Mouse (Mus musculus): Measurements from ENCODE around the gene Nme9. TPM values are rescaled to one million over a fixed set of nuclear protein-coding genes. Genes with fewer than 3 reads are reported as not detected.

Gene Nme9
- polyA plus RNA-seq, 1 experiment from 2014 or later, result not detected

DNA sequence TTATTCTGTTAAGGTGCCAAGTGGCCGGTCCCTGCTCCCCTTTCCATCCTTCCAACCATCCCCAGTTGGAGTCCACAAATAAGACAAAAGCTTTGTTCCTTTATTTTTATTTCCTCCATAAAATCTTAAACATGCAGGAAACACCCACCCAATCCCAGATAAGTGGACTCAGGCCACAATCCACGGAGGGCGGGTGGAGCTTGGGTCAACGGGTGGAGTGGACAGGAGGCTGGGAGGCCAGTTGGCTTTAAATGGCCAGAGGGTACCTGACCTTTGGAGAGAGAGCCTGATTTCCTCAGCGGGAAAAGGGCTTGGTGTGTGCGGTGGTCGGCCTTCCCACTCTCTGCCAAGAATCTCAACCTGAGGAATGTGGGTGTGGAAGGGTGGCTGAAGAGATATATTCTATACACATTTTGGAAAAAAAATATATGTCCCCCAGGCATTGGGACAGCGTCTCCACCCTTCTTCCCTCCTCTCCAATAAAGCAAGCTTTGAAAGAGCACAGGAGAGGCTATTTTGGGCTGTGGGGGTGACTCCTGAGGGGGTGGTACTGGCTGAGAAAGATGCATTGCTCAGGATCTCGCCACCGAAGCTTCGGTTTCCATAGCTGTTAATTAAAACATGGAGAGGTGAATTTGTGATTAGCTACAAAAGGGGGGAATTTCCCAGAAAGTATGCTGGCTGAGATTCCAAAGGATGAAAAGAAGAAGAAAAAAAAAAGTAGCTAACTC is 22.5 kb upstream of the Nme9 start:
- H3K27me3 ChIP-seq (replicated peaks; ENCODE audit: low read depth, poor library complexity, severe bottlenecking), result peaks cover under 1% of the 10 kb centered on the region
- 70% methylated on average over 11 of the region's 11 CpGs for WGBS
- no peaks in the 10 kb centered on the region for H3K36me3 ChIP-seq (replicated peaks)
- no peak overlapping the region for H3K4me3 ChIP-seq
- no peak for DNase-seq (ENCODE audit: low spot score)
- no peak overlapping the region for H3K27ac ChIP-seq (replicated peaks)
- H3K9me3 ChIP-seq, result no peaks in the 10 kb centered on the region
- H3K4me1 ChIP-seq, result peaks cover 23% of the 10 kb centered on the region

DNA sequence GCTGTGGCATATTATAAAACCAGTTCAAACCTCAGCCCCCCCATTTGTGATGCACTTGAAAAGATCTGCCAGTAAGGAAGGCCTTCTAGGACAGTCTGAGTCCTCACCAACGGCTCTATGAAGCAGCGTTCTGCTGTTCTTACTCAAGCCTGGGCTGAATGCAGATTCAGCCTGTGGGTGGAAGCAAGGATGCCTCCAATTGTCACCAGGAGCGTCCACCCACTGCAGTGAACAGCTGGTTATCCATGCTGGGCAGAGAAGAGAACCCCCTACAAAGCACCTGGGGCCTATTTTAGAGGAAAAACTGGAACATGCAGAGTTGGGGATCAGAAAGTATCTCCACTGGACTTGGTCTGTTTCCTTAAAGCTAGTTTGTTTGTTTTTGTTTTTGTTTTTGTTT is 21.4 kb upstream of the Nme9 start:
- H3K9me3 ChIP-seq, result no peaks in the 10 kb centered on the region
- no peak overlapping the region for H3K4me3 ChIP-seq
- peaks cover 22% of the 10 kb centered on the region for H3K4me1 ChIP-seq
- no peak for DNase-seq (ENCODE audit: low spot score)
- H3K36me3 ChIP-seq (replicated peaks), result no peaks in the 10 kb centered on the region
- 83% methylated on average over 3 of the region's 3 CpGs for WGBS
- no peak overlapping the region for H3K27ac ChIP-seq (replicated peaks)
- H3K27me3 ChIP-seq (replicated peaks; ENCODE audit: low read depth, poor library complexity, severe bottlenecking), result peaks cover 10% of the 10 kb centered on the region

DNA sequence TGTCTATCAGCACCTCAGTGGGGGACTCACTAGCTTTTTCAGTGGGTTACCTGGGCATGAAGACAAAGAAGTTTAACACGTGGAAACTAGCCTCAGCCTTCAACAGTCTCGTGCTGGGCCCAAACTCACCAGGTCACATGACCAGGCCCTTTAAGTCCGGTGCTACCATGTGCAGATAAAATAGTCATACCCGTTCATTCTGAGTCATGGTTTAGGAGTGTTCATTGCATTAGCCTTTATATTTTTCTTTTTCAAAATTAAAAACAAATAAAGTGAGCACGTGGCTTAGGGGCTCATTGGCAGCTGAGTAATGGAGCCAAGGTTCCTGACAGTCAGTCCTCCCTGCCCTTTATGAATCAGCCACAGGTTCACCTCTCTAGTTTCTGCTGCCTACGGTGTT is 20.5 kb upstream of the Nme9 start:
- H3K27me3 ChIP-seq (replicated peaks; ENCODE audit: low read depth, poor library complexity, severe bottlenecking), result peaks cover 20% of the 10 kb centered on the region
- no peak for DNase-seq (ENCODE audit: low spot score)
- no peak overlapping the region for H3K4me3 ChIP-seq
- 86% methylated on average over 6 of the region's 6 CpGs for WGBS
- H3K36me3 ChIP-seq (replicated peaks), result no peaks in the 10 kb centered on the region
- no peak overlapping the region for H3K27ac ChIP-seq (replicated peaks)
- H3K9me3 ChIP-seq, result no peaks in the 10 kb centered on the region
- H3K4me1 ChIP-seq, result peaks cover 22% of the 10 kb centered on the region

DNA sequence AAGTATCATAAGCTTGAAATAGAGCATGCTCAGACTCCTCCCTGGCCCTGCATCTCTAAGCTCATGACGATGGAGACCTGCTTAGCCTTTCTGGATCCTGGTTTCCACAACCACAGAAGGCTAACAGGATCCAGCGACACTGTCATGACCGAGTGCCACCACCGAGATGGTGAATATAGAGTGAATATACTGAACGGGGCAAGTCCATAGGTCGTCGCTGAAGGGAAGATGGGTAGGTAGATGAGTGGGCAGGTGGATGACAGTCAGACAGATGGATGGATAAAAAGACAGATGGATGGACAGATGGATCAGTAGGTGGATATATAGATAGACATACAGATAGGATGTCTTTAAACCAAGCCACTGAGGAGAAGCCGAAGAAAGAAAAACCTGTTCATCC is 19.9 kb upstream of the Nme9 start:
- 90% methylated on average over 8 of the region's 8 CpGs for WGBS
- Histone ChIP-seq H3K4me1 (peaks cover 25% of the 10 kb centered on the region), H3K27me3 (replicated peaks; ENCODE audit: low read depth, poor library complexity, severe bottlenecking) (peaks cover 23% of the 10 kb centered on the region), H3K27ac (replicated peaks) (no peak overlapping the region), H3K9me3 (no peaks in the 10 kb centered on the region), H3K4me3 (no peak overlapping the region), H3K36me3 (replicated peaks) (no peaks in the 10 kb centered on the region)
- no peak for DNase-seq (ENCODE audit: low spot score)

DNA sequence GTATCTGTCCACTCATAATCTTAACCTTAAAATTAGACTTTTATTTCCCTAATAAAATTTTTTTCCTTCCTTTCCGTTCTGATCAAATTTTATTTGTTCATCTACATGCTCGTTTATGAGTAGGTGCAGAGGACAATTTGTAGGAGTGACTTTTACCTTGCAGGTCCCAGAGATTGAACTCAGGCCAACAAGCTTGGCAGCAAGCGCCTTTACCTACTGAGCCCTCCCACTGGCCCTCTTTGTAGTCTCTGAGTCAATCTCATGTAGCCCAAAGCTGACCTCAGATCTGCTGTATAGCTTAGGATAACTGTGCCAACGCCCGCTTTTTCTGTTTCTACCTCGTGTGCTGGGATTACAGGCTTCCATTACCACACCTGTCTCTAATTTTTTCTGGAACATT is 19.3 kb upstream of the Nme9 start:
- Histone ChIP-seq H3K27ac (replicated peaks) (no peak overlapping the region), H3K4me3 (no peak overlapping the region), H3K36me3 (replicated peaks) (no peaks in the 10 kb centered on the region), H3K27me3 (replicated peaks; ENCODE audit: low read depth, poor library complexity, severe bottlenecking) (peaks cover 26% of the 10 kb centered on the region), H3K9me3 (no peaks in the 10 kb centered on the region), H3K4me1 (peaks cover 25% of the 10 kb centered on the region)
- 89% methylated on average over 6 of the region's 6 CpGs for WGBS
- no peak for DNase-seq (ENCODE audit: low spot score)

DNA sequence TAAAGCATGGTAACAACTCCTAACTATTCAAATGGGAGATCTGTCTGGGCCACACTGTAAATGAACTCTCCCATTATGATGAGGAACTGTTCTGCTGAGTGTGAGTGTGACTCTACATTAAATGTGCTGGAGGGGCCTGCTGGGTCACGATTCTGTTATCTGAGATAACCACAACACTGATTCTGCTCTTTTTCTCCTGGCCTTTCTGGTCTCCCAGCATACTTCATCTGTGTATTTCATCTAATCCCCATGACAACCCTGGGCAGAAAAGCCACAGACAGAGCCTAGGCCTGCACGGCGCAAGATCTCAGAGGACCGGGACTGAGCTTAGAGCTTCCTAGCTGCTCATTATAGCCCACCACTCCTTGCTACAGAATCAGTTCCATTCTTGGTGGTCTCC is 18.8 kb upstream of the Nme9 start:
- peaks cover 29% of the 10 kb centered on the region for H3K4me1 ChIP-seq
- peaks cover 32% of the 10 kb centered on the region for H3K27me3 ChIP-seq (replicated peaks; ENCODE audit: low read depth, poor library complexity, severe bottlenecking)
- WGBS, result 91% methylated on average over 4 of the region's 4 CpGs
- no peak overlapping the region for H3K4me3 ChIP-seq
- no peak for DNase-seq (ENCODE audit: low spot score)
- H3K36me3 ChIP-seq (replicated peaks), result no peaks in the 10 kb centered on the region
- no peak overlapping the region for H3K27ac ChIP-seq (replicated peaks)
- H3K9me3 ChIP-seq, result no peaks in the 10 kb centered on the region

DNA sequence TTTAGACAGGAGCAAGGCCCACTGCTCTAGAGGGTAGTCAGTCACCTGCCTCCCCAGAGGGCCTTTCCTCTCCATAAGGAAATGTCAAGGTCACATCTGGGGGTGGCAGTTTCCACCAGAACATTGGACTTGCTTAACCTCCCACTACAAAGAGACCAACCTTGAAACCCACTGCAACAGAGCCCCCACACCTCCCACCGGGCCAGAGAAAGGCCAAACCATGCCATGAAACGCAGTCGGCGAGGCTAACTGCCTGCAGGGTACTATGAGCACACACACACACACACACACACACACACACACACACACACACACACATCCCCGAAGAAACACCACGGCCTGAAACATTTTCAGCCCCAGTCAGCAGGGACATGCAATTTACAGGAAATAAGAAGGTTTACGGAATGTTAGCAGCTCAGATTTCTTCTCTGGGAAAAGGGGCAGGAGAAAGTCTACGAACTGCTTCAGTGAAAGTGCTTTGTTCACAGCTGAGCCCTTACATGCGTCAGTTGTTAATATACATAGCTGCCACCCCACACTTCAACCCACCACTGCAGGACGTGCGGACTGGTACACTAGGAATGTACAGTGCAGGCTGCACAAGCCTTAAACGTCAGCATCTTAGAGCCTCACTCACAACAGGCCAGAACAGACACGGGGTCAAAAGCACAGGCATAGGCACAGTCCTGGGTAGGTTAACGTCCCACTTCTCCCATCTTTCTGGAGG is 16.2 kb upstream of the Nme9 start:
- H3K27ac ChIP-seq (replicated peaks), result peak overlapping the region; percentile 86
- WGBS, result 31% methylated on average over 14 of the region's 14 CpGs
- H3K4me3 ChIP-seq, result peak overlapping the region; percentile 73
- H3K27me3 ChIP-seq (replicated peaks; ENCODE audit: low read depth, poor library complexity, severe bottlenecking), result peaks cover 53% of the 10 kb centered on the region
- H3K9me3 ChIP-seq, result no peaks in the 10 kb centered on the region
- H3K4me1 ChIP-seq, result peaks cover 26% of the 10 kb centered on the region
- H3K36me3 ChIP-seq (replicated peaks), result no peaks in the 10 kb centered on the region
- peak; percentile 61 for DNase-seq (ENCODE audit: low spot score)

DNA sequence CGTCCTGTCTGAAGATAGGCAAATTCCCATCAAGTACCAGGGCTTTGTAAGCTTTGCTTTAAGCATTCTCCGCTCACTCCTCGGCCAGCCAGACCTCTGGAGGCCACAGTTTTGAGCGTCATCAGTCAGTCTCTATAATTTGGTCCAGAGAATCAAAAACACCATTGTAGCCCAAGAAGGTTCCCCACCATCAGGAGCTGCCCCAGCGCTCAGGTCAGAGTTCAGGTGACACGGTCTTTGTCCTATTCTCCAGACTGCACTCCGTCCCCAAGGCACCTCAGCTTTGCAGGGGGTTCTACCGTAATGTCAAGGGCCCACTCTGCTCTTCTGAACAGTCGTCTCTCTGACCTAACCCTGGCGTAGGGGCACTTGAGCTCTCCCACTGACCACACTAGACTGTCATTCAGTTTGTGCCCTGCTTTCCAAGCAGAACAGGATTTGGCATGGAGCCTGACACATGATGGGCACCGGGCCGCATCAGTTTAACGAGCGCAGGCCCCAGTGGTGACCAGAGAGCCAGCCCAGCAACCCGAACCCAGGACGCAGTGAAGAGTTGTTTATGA is 15.6 kb upstream of the Nme9 start:
- Histone ChIP-seq H3K36me3 (replicated peaks) (no peaks in the 10 kb centered on the region), H3K4me1 (peaks cover 26% of the 10 kb centered on the region), H3K9me3 (no peaks in the 10 kb centered on the region), H3K27me3 (replicated peaks; ENCODE audit: low read depth, poor library complexity, severe bottlenecking) (peaks cover 53% of the 10 kb centered on the region), H3K27ac (replicated peaks) (peak overlapping the region; percentile 86), H3K4me3 (peak overlapping the region; percentile 73)
- 12% methylated on average over 16 of the region's 16 CpGs for WGBS
- DNase-seq (ENCODE audit: low spot score), result no peak

DNA sequence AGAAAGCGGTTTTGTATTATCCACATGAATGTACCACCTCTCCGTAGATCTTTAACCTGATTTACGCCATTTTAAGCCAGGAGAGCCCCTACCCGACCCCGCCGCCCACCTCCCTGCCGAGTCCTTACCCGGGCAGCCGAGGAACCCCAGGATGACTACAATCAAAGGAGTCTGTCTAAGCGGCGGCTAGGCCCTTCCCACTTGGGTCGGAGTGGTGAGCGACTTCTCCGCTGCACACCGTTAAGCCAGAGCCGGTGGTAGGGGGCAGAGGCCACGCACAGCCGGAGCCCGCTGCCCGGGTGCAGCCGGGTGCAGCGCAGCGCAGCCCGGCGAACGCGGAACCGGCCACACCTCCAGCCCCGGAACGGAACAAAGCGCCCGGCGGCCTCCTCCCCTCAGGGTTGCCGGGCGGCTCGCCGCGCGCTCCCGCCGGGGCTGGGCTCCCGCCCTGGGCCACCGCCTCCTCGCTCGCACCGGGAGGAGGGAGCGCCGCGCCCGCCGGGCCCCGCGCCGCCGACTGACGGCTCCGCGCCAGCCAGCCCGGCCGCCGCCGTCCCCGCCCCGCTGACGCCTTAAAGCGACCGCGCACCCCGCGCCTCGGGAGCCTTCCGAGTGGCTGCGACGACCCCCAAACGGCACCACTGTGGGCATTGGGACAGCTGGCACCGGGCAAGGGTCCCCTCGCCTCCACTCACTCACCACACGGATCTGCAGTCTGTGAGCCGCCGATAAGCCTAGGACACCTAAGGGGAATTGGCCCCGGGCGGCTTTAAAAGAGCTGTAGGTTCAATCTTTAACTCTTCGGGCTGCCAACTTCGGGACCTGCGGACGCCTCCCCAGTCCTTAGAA is 14.9 kb upstream of the Nme9 start:
- DNase-seq (ENCODE audit: low spot score), result peak; percentile 75
- peaks cover 53% of the 10 kb centered on the region for H3K27me3 ChIP-seq (replicated peaks; ENCODE audit: low read depth, poor library complexity, severe bottlenecking)
- under 1% methylated on average over 86 of the region's 86 CpGs for WGBS
- H3K4me1 ChIP-seq, result peaks cover 26% of the 10 kb centered on the region
- peak overlapping the region; percentile 86 for H3K27ac ChIP-seq (replicated peaks)
- no peaks in the 10 kb centered on the region for H3K9me3 ChIP-seq
- H3K4me3 ChIP-seq, result peak overlapping the region; percentile 73
- no peaks in the 10 kb centered on the region for H3K36me3 ChIP-seq (replicated peaks)

DNA sequence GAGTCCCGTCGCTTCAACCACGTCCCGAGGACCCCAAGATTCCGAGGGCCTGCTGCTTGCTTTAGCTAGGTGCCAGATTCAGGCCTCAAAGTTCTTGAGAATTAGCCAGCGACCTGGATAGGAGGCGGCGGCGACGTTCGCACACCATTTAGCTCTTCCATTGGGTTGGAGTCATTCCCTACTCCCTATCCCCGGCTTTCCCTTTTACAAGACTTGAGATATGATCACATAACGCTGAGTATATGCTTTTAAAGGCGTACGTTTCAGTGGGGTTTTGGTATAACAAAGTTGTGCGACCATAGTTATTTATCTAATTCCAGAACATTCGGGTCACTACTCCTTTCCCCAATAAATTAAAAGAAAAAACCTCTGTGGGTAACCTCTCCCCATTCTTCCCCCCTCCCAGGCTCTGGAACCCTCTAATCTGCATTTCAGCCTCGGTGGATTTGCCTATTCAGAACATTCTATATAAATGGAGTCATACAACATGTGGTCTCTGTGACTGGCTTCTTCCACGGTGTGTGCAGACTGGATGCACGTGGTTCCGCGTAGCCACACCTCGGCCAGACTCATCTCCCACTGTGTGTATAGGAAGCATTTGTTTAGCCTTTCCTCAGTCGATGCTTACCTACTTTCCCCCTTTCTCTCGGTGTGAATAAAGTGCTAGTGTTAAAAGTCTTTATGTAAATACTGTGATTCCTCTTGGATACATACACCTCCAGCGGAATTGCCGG is 14.1 kb upstream of the Nme9 start, which contains the start of gene Mras:
Gene Mras, minus strand, starts transcription at position 351 of the 734 bp plus-strand sequence.
- DNase-seq (ENCODE audit: low spot score), result no peak

DNA sequence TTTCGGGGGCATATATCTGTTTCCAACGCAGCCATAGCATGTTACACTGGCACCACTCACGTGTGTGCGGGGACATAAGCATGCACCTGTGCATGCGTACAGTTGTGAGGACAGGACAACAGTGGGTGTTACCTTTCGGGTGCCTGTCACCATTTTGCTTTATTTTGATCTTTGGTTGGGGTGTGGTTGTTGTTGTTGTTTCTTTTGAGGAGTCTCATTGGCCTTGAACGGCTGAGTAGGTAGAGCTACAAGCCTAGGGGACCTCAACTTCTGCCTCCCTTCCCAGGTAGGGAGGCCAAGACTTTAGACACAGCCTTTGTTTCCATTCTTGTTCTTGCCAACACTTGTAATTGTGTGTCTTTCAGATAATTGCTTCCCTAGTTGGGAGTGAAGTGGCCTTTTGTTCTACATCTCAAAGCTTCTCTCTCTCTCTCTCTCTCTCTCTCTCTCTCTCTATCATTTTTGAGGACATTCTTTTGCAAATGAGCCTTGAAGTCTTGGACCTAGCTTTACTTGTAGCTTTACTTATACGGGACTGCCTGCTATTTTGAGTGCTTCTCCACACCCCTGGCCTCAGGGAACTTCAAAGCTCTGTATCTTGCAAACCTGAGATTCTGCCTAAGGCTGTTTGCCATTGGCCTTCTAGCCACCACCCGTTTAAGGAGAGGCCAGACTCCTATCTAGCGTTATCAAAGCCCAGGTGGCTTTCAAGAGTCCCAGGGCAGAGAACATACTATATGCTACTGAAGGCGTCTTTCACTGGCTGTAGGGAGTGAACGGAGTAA is 13.3 kb upstream of the Nme9 start:
- H3K4me3 ChIP-seq, result no peak overlapping the region
- peaks cover 53% of the 10 kb centered on the region for H3K27me3 ChIP-seq (replicated peaks; ENCODE audit: low read depth, poor library complexity, severe bottlenecking)
- H3K27ac ChIP-seq (replicated peaks), result no peak overlapping the region
- H3K36me3 ChIP-seq (replicated peaks), result no peaks in the 10 kb centered on the region
- no peaks in the 10 kb centered on the region for H3K9me3 ChIP-seq
- 79% methylated on average over 12 of the region's 12 CpGs for WGBS
- DNase-seq (ENCODE audit: low spot score), result no peak
- H3K4me1 ChIP-seq, result peaks cover 26% of the 10 kb centered on the region

More for the DNA sequence above, 14.1 kb upstream of the Nme9 start, which contains the start of gene Mras:
- H3K27me3 ChIP-seq (replicated peaks; ENCODE audit: low read depth, poor library complexity, severe bottlenecking), result peaks cover 53% of the 10 kb centered on the region
- peak within 1 kb of the TSS; percentile 73 for H3K4me3 ChIP-seq
- 18% methylated on average over 27 of the region's 27 CpGs for WGBS
- H3K9me3 ChIP-seq, result no peaks in the 10 kb centered on the region
- H3K27ac ChIP-seq (replicated peaks), result peak within 1 kb of the TSS; percentile 86
- H3K4me1 ChIP-seq, result peaks cover 26% of the 10 kb centered on the region
- no peaks in the 10 kb centered on the region for H3K36me3 ChIP-seq (replicated peaks)
